Mouse (Mus musculus): ENCODE results near the gene Amot. TPM values are rescaled to one million over a fixed set of nuclear protein-coding genes. Genes with fewer than 3 reads are reported as not detected.

Amot gene
- polyA plus RNA-seq, 1 experiment, result 6.8 TPM

- Histone ChIP-seq H3K27ac (ENCODE audit: control insufficient read depth, insufficient read depth, low read depth, low read length) (no peak overlapping the region), H3K4me3 (ENCODE audit: control insufficient read depth, low read depth, low read length) (no peak overlapping the region), H3K36me3 (ENCODE audit: control insufficient read depth, insufficient read depth, low read length) (no peaks in the 10 kb centered on the region), H3K27me3 (ENCODE audit: control insufficient read depth, insufficient read depth, low read length) (no peaks in the 10 kb centered on the region), H3K4me1 (ENCODE audit: control insufficient read depth, insufficient read depth, low read length) (no peaks in the 10 kb centered on the region)
- TF ChIP-seq CTCF (IDR thresholded peaks at IDR 0.05; ENCODE audit: control insufficient read depth, insufficient read depth, insufficient replicate concordance, low read depth, low read length), result no peak
- TF ChIP-seq POLR2A (IDR thresholded peaks at IDR 0.05; ENCODE audit: control insufficient read depth, low read depth, low read length), result no peak
Observed at GRCm38 (mm10) chrX:145498691-145499090, 6.3 kb downstream of the Amot start.

GRCm38 (mm10) chrX:145497486-145497885 lies 7.5 kb downstream of the Amot start:
- Histone ChIP-seq H3K4me1 (ENCODE audit: control insufficient read depth, insufficient read depth, low read length) (no peaks in the 10 kb centered on the region), H3K27me3 (ENCODE audit: control insufficient read depth, insufficient read depth, low read length) (no peaks in the 10 kb centered on the region), H3K4me3 (ENCODE audit: control insufficient read depth, low read depth, low read length) (no peak overlapping the region), H3K27ac (ENCODE audit: control insufficient read depth, insufficient read depth, low read depth, low read length) (no peak overlapping the region), H3K36me3 (ENCODE audit: control insufficient read depth, insufficient read depth, low read length) (no peaks in the 10 kb centered on the region)
- TF ChIP-seq POLR2A (IDR thresholded peaks at IDR 0.05; ENCODE audit: control insufficient read depth, low read depth, low read length), result no peak
- no peak for TF ChIP-seq CTCF (IDR thresholded peaks at IDR 0.05; ENCODE audit: control insufficient read depth, insufficient read depth, insufficient replicate concordance, low read depth, low read length)

GRCm38 (mm10) chrX:145495381-145495780 lies 9.6 kb downstream of the Amot start:
- no peaks in the 10 kb centered on the region for H3K4me1 ChIP-seq (ENCODE audit: control insufficient read depth, insufficient read depth, low read length)
- TF ChIP-seq POLR2A (IDR thresholded peaks at IDR 0.05; ENCODE audit: control insufficient read depth, low read depth, low read length), result no peak
- H3K27me3 ChIP-seq (ENCODE audit: control insufficient read depth, insufficient read depth, low read length), result no peaks in the 10 kb centered on the region
- no peak overlapping the region for H3K4me3 ChIP-seq (ENCODE audit: control insufficient read depth, low read depth, low read length)
- H3K27ac ChIP-seq (ENCODE audit: control insufficient read depth, insufficient read depth, low read depth, low read length), result no peak overlapping the region
- H3K36me3 ChIP-seq (ENCODE audit: control insufficient read depth, insufficient read depth, low read length), result no peaks in the 10 kb centered on the region

- no peaks in the 10 kb centered on the region for H3K27me3 ChIP-seq (ENCODE audit: control insufficient read depth, insufficient read depth, low read length)
- no peak overlapping the region for H3K4me3 ChIP-seq (ENCODE audit: control insufficient read depth, low read depth, low read length)
- peaks cover 3% of the 10 kb centered on the region for H3K4me1 ChIP-seq (ENCODE audit: control insufficient read depth, insufficient read depth, low read length)
- H3K27ac ChIP-seq (ENCODE audit: control insufficient read depth, insufficient read depth, low read depth, low read length), result no peak overlapping the region
- H3K36me3 ChIP-seq (ENCODE audit: control insufficient read depth, insufficient read depth, low read length), result no peaks in the 10 kb centered on the region
- no peak for TF ChIP-seq POLR2A (IDR thresholded peaks at IDR 0.05; ENCODE audit: control insufficient read depth, low read depth, low read length)
- TF ChIP-seq CTCF (IDR thresholded peaks at IDR 0.05; ENCODE audit: control insufficient read depth, insufficient read depth, insufficient replicate concordance, low read depth, low read length), result no peak
Observed at GRCm38 (mm10) chrX:145490821-145491220, 14.2 kb downstream of the Amot start.

- TF ChIP-seq POLR2A (IDR thresholded peaks at IDR 0.05; ENCODE audit: control insufficient read depth, low read depth, low read length) (no peak), CTCF (IDR thresholded peaks at IDR 0.05; ENCODE audit: control insufficient read depth, insufficient read depth, insufficient replicate concordance, low read depth, low read length) (no peak)
- H3K4me1 ChIP-seq (ENCODE audit: control insufficient read depth, insufficient read depth, low read length), result peaks cover 3% of the 10 kb centered on the region
- no peak overlapping the region for H3K27ac ChIP-seq (ENCODE audit: control insufficient read depth, insufficient read depth, low read depth, low read length)
- H3K36me3 ChIP-seq (ENCODE audit: control insufficient read depth, insufficient read depth, low read length), result no peaks in the 10 kb centered on the region
- no peaks in the 10 kb centered on the region for H3K27me3 ChIP-seq (ENCODE audit: control insufficient read depth, insufficient read depth, low read length)
- H3K4me3 ChIP-seq (ENCODE audit: control insufficient read depth, low read depth, low read length), result no peak overlapping the region
Observed at GRCm38 (mm10) chrX:145490417-145490816, 14.6 kb downstream of the Amot start.

- Histone ChIP-seq H3K4me3 (ENCODE audit: control insufficient read depth, low read depth, low read length) (no peak overlapping the region), H3K27ac (ENCODE audit: control insufficient read depth, insufficient read depth, low read depth, low read length) (no peak overlapping the region), H3K27me3 (ENCODE audit: control insufficient read depth, insufficient read depth, low read length) (no peaks in the 10 kb centered on the region), H3K4me1 (ENCODE audit: control insufficient read depth, insufficient read depth, low read length) (peaks cover 3% of the 10 kb centered on the region), H3K36me3 (ENCODE audit: control insufficient read depth, insufficient read depth, low read length) (no peaks in the 10 kb centered on the region)
- TF ChIP-seq POLR2A (IDR thresholded peaks at IDR 0.05; ENCODE audit: control insufficient read depth, low read depth, low read length) (no peak), CTCF (IDR thresholded peaks at IDR 0.05; ENCODE audit: control insufficient read depth, insufficient read depth, insufficient replicate concordance, low read depth, low read length) (no peak)
Observed at GRCm38 (mm10) chrX:145489950-145490349, 15.0 kb downstream of the Amot start.

- Histone ChIP-seq H3K36me3 (ENCODE audit: control insufficient read depth, insufficient read depth, low read length) (no peaks in the 10 kb centered on the region), H3K4me1 (ENCODE audit: control insufficient read depth, insufficient read depth, low read length) (peaks cover 3% of the 10 kb centered on the region), H3K27me3 (ENCODE audit: control insufficient read depth, insufficient read depth, low read length) (no peaks in the 10 kb centered on the region), H3K4me3 (ENCODE audit: control insufficient read depth, low read depth, low read length) (no peak overlapping the region), H3K27ac (ENCODE audit: control insufficient read depth, insufficient read depth, low read depth, low read length) (no peak overlapping the region)
- TF ChIP-seq CTCF (IDR thresholded peaks at IDR 0.05; ENCODE audit: control insufficient read depth, insufficient read depth, insufficient replicate concordance, low read depth, low read length), result no peak
- no peak for TF ChIP-seq POLR2A (IDR thresholded peaks at IDR 0.05; ENCODE audit: control insufficient read depth, low read depth, low read length)
Observed at GRCm38 (mm10) chrX:145485495-145485894, 19.5 kb downstream of the Amot start.

GRCm38 (mm10) chrX:145483486-145484055 lies 21.4 kb downstream of the Amot start:
- no peak overlapping the region for H3K27ac ChIP-seq (ENCODE audit: control insufficient read depth, insufficient read depth, low read depth, low read length)
- H3K4me3 ChIP-seq (ENCODE audit: control insufficient read depth, low read depth, low read length), result no peak overlapping the region
- peaks cover 3% of the 10 kb centered on the region for H3K4me1 ChIP-seq (ENCODE audit: control insufficient read depth, insufficient read depth, low read length)
- no peaks in the 10 kb centered on the region for H3K27me3 ChIP-seq (ENCODE audit: control insufficient read depth, insufficient read depth, low read length)
- TF ChIP-seq POLR2A (IDR thresholded peaks at IDR 0.05; ENCODE audit: control insufficient read depth, low read depth, low read length), result no peak
- TF ChIP-seq CTCF (IDR thresholded peaks at IDR 0.05; ENCODE audit: control insufficient read depth, insufficient read depth, insufficient replicate concordance, low read depth, low read length), result no peak
- H3K36me3 ChIP-seq (ENCODE audit: control insufficient read depth, insufficient read depth, low read length), result no peaks in the 10 kb centered on the region
